In genomic region chr4:150109636-150110035, GRCm38 (mm10) we compare ENCODE assay signal across 16 mouse cellular contexts. TPM values are rescaled to one million over a fixed set of nuclear protein-coding genes. Genes with fewer than 3 reads are reported as not detected.
DNase-seq lines count a peak whose midpoint lies in the region.
"Had no signal": no experiment of that assay in that cellular context is flagged by ENCODE, and none has a peak within 500 bp of the region (broad histone marks: within the 10 kb centered on the region; RNA-seq: fewer than 3 reads in every experiment).

No protein-coding gene starts in this region.

- intact Hi-C loops in gastrocnemius, postnatal 14 days (cut with DNase I; ENCODE audit: low total_unique reads): no loop called here
- intact Hi-C loops in gastrocnemius, postnatal 36 days (cut with DNase I): no loop called here

- DNase-seq in gastrocnemius, postnatal 14 days: peak; percentile 6
- no peak for DNase-seq in gastrocnemius, postnatal 36 days
- DNase-seq in 3T3-L1 (ENCODE audit: low read depth, low spot score): peak; percentile 48
- peak; percentile 38 for DNase-seq in NIH3T3 (ENCODE audit: low read depth)
- no peak for DNase-seq in embryo, embryonic 10.5 days (ENCODE audit: low spot score)
- no peak for DNase-seq in lung, postnatal 4 days
- DNase-seq: adrenal gland, adult 2 months; adrenal gland, postnatal 25 days; cerebellum, adult 8-10 months; embryo, embryonic 11 days; gastrocnemius, postnatal 10 days; kidney, adult 18-20 months had no signal

RNA-seq across cellular contexts. Expression of gene Slc2a5, which starts 9.4 kb away (rescaled TPM):
- total RNA-seq in gastrocnemius, postnatal 14 days (2021): under 1 TPM; 0.49 to 0.58 TPM
- total RNA-seq in gastrocnemius, postnatal 36 days (2021): under 1 TPM in 1 of 2 experiments, not detected in 1; 0.10 TPM
- total RNA-seq: granulocyte monocyte progenitor cell, adult 5-6 weeks had no signal

RNA-seq across cellular contexts. Expression of gene Gpr157, which starts 22.5 kb away (rescaled TPM):
- total RNA-seq in gastrocnemius, postnatal 14 days (2021): 10 to 100 TPM; 19.3 to 20.2 TPM
- 10 to 100 TPM; 32.5 to 36.5 TPM for total RNA-seq in gastrocnemius, postnatal 36 days (2021)

RNA-seq across cellular contexts. Expression of gene Slc2a7, which starts 39.1 kb away (rescaled TPM):
- not detected for total RNA-seq in gastrocnemius, postnatal 14 days (2021)
- total RNA-seq in gastrocnemius, postnatal 36 days (2021): not detected
- total RNA-seq: adrenal gland, adult 2 months; adrenal gland, postnatal 25 days; gastrocnemius, postnatal 10 days; granulocyte monocyte progenitor cell, adult 5-6 weeks; heart, adult 8-10 months; heart, postnatal 25 days; MEL had no signal

Comparison
In these comparisons a context has a peak if more than half of its experiments do, and no peak if none do; other contexts are left out.
1. DNase-seq: peak in gastrocnemius, postnatal 14 days (single experiment), 3T3-L1 (single experiment) and NIH3T3 (single experiment); none in gastrocnemius, postnatal 36 days (0 of 2), embryo, embryonic 10.5 days (single experiment) and lung, postnatal 4 days (0 of 2).